Mouse (Mus musculus) MEL (cell line): Measurements from ENCODE around the gene Cox20. TPM values are rescaled to one million over a fixed set of nuclear protein-coding genes. Genes with fewer than 3 reads are reported as not detected.

Experiments used
- DNase-seq: peaks from one replicate; pipeline ENCODE4 v3.0.0; 2011; ENCODE audit warnings: low read depth, low spot score
- H3K27ac ChIP-seq: 2 replicates; pipeline ENCODE4 v1.5.1; 2012; ENCODE audit warnings: low read depth, mild to moderate bottlenecking, control low read depth, low read length, moderate library complexity; ENCODE audit not compliant: control insufficient read depth
- H3K27me3 ChIP-seq, 2 experiments: fragments of 150-350 bp in 1 of 2; sonication (generic) in 1 of 2; 2 replicates each; pipeline ENCODE4 v1.6.1; 2012; ENCODE audit warnings: low read length in 2 of 2, mild to moderate bottlenecking in 2 of 2, improper control_type of control experiment in 1 of 2, moderate library complexity in 1 of 2; ENCODE audit not compliant: insufficient read depth in 2 of 2, control insufficient read depth in 1 of 2
- H3K36me3 ChIP-seq, 2 experiments: 2 replicates each; pipeline ENCODE4 v1.6.1; 2012 to 2014; ENCODE audit warnings: low read length in 2 of 2, improper control_type of control experiment in 1 of 2, inconsistent platforms in 1 of 2, mild to moderate bottlenecking in 1 of 2; ENCODE audit not compliant: insufficient read depth in 2 of 2, control insufficient read depth in 1 of 2
- H3K4me1 ChIP-seq, 2 experiments: fragments of 150-350 bp in 1 of 2; sonication (generic) in 1 of 2; 2 replicates each; pipeline ENCODE4 v1.6.1; 2012; ENCODE audit warnings: low read length in 2 of 2, improper control_type of control experiment in 1 of 2, mild to moderate bottlenecking in 1 of 2; ENCODE audit not compliant: insufficient read depth in 2 of 2, control insufficient read depth in 1 of 2
- H3K4me3 ChIP-seq, 2 experiments: fragments of 150-350 bp in 1 of 2; sonication (generic) in 1 of 2; 2 replicates each; pipeline ENCODE4 v1.5.1; 2012; ENCODE audit warnings: low read depth in 2 of 2, low read length in 2 of 2, mild to moderate bottlenecking in 2 of 2, moderate library complexity in 2 of 2, control low read depth in 1 of 2, improper control_type of control experiment in 1 of 2; ENCODE audit not compliant: control insufficient read depth in 1 of 2, insufficient read depth in 1 of 2
- H3K79me2 ChIP-seq: 2 replicates; pipeline ENCODE4 v1.6.1; 2012; ENCODE audit warnings: mild to moderate bottlenecking, low read length, moderate library complexity; ENCODE audit not compliant: control insufficient read depth, poor library complexity, insufficient read depth
- H3K9ac ChIP-seq: 2 replicates; pipeline ENCODE4 v1.6.1; 2012; ENCODE audit warnings: low read depth, mild to moderate bottlenecking, control low read depth, low read length, moderate library complexity; ENCODE audit not compliant: control insufficient read depth, poor library complexity, severe bottlenecking
- H3K9me3 ChIP-seq: fragments of 150-350 bp; sonication (generic); replicated peaks from 2 replicates; pipeline ENCODE4 v1.6.1; 2012; ENCODE audit warnings: mild to moderate bottlenecking, low read length, improper control_type of control experiment, moderate library complexity; ENCODE audit not compliant: insufficient read depth
- BHLHE40 ChIP-seq: IDR thresholded peaks from 2 replicates; pipeline ENCODE4 v1.6.1; 2012; ENCODE audit warnings: low read depth, mild to moderate bottlenecking, inconsistent platforms, low read length, improper control_type of control experiment, borderline replicate concordance
- CHD1 ChIP-seq: IDR thresholded peaks from 2 replicates; pipeline ENCODE4 v1.6.1; 2012; ENCODE audit warnings: low read depth, mild to moderate bottlenecking, inconsistent platforms, low read length, improper control_type of control experiment
- CHD2 ChIP-seq: IDR thresholded peaks from 2 replicates; pipeline ENCODE4 v1.6.1; 2011; ENCODE audit warnings: low read length, improper control_type of control experiment
- CTCF ChIP-seq, 3 experiments: IDR thresholded peaks in 2 of 3; conservative IDR thresholded peaks in 1 of 3; 2 replicates each; pipeline ENCODE4 v1.5.1; 2011 to 2012; ENCODE audit warnings: low read length in 3 of 3, low read depth in 2 of 3, mild to moderate bottlenecking in 2 of 3, improper control_type of control experiment in 1 of 3, inconsistent platforms in 1 of 3, mixed read lengths in 1 of 3, moderate library complexity in 1 of 3; ENCODE audit not compliant: control insufficient read depth in 1 of 3, insufficient read depth in 1 of 3, poor library complexity in 1 of 3, severe bottlenecking in 1 of 3
- E2F4 ChIP-seq: IDR thresholded peaks from 2 replicates; pipeline ENCODE4 v1.6.1; 2011; ENCODE audit warnings: low read depth, low read length, improper control_type of control experiment, borderline replicate concordance
- GABPA ChIP-seq: IDR thresholded peaks from 2 replicates; pipeline ENCODE4 v1.6.1; 2012; ENCODE audit warnings: low read depth, mild to moderate bottlenecking, inconsistent platforms, low read length, improper control_type of control experiment, moderate library complexity
- GATA1 ChIP-seq: IDR thresholded peaks from 2 replicates; pipeline ENCODE4 v1.6.1; 2011; ENCODE audit warnings: low read depth, low read length, improper control_type of control experiment
- HCFC1 ChIP-seq: IDR thresholded peaks from 2 replicates; pipeline ENCODE4 v1.6.1; 2012; ENCODE audit warnings: low read depth, mild to moderate bottlenecking, inconsistent platforms, low read length, improper control_type of control experiment, moderate library complexity
- MAFK ChIP-seq: IDR thresholded peaks from 2 replicates; pipeline ENCODE4 v1.6.1; 2011; ENCODE audit warnings: low read depth, mild to moderate bottlenecking, low read length, improper control_type of control experiment, borderline replicate concordance
- MAX ChIP-seq: IDR thresholded peaks from 2 replicates; pipeline ENCODE4 v1.6.1; 2011; ENCODE audit warnings: low read length, improper control_type of control experiment
- MAZ ChIP-seq: IDR thresholded peaks from 2 replicates; pipeline ENCODE4 v1.6.1; 2012; ENCODE audit warnings: low read depth, mild to moderate bottlenecking, inconsistent platforms, low read length, improper control_type of control experiment
- MYB ChIP-seq: IDR thresholded peaks from 2 replicates; pipeline ENCODE4 v1.6.1; 2011; ENCODE audit warnings: mild to moderate bottlenecking, low read depth, low read length, improper control_type of control experiment
- NELFE ChIP-seq: IDR thresholded peaks from 2 replicates; pipeline ENCODE4 v1.6.1; 2011; ENCODE audit warnings: low read depth, low read length, improper control_type of control experiment
- NRF1 ChIP-seq: IDR thresholded peaks from 2 replicates; pipeline ENCODE4 v1.6.1; 2014; ENCODE audit warnings: low read depth, mild to moderate bottlenecking, inconsistent platforms, low read length, improper control_type of control experiment, moderate library complexity; ENCODE audit not compliant: poor library complexity, insufficient read depth, severe bottlenecking
- POLR2A ChIP-seq, 2 experiments: IDR thresholded peaks; 2 replicates each; pipeline ENCODE4 v1.6.1; 2011 to 2012; ENCODE audit warnings: low read length in 2 of 2, mild to moderate bottlenecking in 2 of 2, control low read depth in 1 of 2, improper control_type of control experiment in 1 of 2, low read depth in 1 of 2, moderate library complexity in 1 of 2; ENCODE audit not compliant: control insufficient read depth in 1 of 2, insufficient read depth in 1 of 2, poor library complexity in 1 of 2
- POLR2AphosphoS2 ChIP-seq: IDR thresholded peaks from 2 replicates; pipeline ENCODE4 v1.6.1; 2011; ENCODE audit warnings: low read length, improper control_type of control experiment
- POLR2AphosphoS5 ChIP-seq: IDR thresholded peaks from 2 replicates; pipeline ENCODE4 v1.6.1; 2012; ENCODE audit warnings: low read depth, borderline replicate concordance, mild to moderate bottlenecking, inconsistent platforms, low read length, moderate library complexity, mixed read lengths
- RCOR1 ChIP-seq: IDR thresholded peaks from 2 replicates; pipeline ENCODE4 v1.6.1; 2012; ENCODE audit warnings: low read depth, mild to moderate bottlenecking, inconsistent platforms, low read length, improper control_type of control experiment
- SMC3 ChIP-seq: IDR thresholded peaks from 2 replicates; pipeline ENCODE4 v1.6.1; 2011; ENCODE audit warnings: low read depth, low read length, improper control_type of control experiment
- TBP ChIP-seq: IDR thresholded peaks from 2 replicates; pipeline ENCODE4 v1.8.0; 2011; ENCODE audit warnings: low read depth, low read length, improper control_type of control experiment
- TCF12 ChIP-seq: IDR thresholded peaks from 2 replicates; pipeline ENCODE4 v1.6.1; 2014; ENCODE audit warnings: low read depth, mild to moderate bottlenecking, inconsistent platforms, low read length, improper control_type of control experiment, moderate library complexity
- USF1 ChIP-seq: IDR thresholded peaks from 2 replicates; pipeline ENCODE4 v1.6.1; 2014; ENCODE audit warnings: low read depth, mild to moderate bottlenecking, inconsistent platforms, low read length, improper control_type of control experiment, moderate library complexity
- ZC3H11A ChIP-seq: IDR thresholded peaks from 2 replicates; pipeline ENCODE4 v1.6.1; 2012; ENCODE audit warnings: low read depth, mild to moderate bottlenecking, inconsistent platforms, low read length, improper control_type of control experiment
- ZKSCAN1 ChIP-seq: IDR thresholded peaks from 2 replicates; pipeline ENCODE4 v1.6.1; 2012; ENCODE audit warnings: low read depth, mild to moderate bottlenecking, inconsistent platforms, low read length, improper control_type of control experiment, moderate library complexity
- ZMIZ1 ChIP-seq: IDR thresholded peaks from 2 replicates; pipeline ENCODE4 v1.6.1; 2012; ENCODE audit warnings: low read depth, mild to moderate bottlenecking, inconsistent platforms, low read length, improper control_type of control experiment, moderate library complexity
- ZNF384 ChIP-seq: IDR thresholded peaks from 2 replicates; pipeline ENCODE4 v1.6.1; 2012; ENCODE audit warnings: low read depth, mild to moderate bottlenecking, inconsistent platforms, low read length, improper control_type of control experiment
- polyA plus RNA-seq, 2 experiments: library from polyadenylated mRNA; stranded (reverse) in 1 of 2; unstranded in 1 of 2; fragments of >175 nt in 1 of 2; fragments of >200 nt in 1 of 2; gene quantifications; 2 replicates each; pipeline versions ENCODE4 v1.2.1 to v1.2.4; 2012; ENCODE audit warnings: low replicate concordance in 2 of 2, low read depth in 1 of 2; ENCODE audit not compliant: insufficient read length in 2 of 2, insufficient read depth in 1 of 2, missing spikeins in 1 of 2
- total RNA-seq: library from RNA; depleted of rRNA; stranded (reverse); fragments of 300-350 nt; gene quantifications from 2 replicates; pipeline ENCODE4 v1.2.3, GENCODE M21; 2012

The Cox20 gene
- total and polyA plus RNA-seq, 3 experiments, result 24.3 to 27.3 TPM; not detected in 1

- Histone ChIP-seq H3K9me3 (no peaks in the 10 kb centered on the region), H3K79me2 (peaks cover 28% of the 10 kb centered on the region), H3K36me3 (peaks cover 7 to 11% of the 10 kb centered on the region in 2 experiments), H3K9ac (no peak overlapping the region), H3K27me3 (no peaks in the 10 kb centered on the region), H3K4me1 (peaks cover 3 to 8% of the 10 kb centered on the region in 2 experiments; a peak in 2 of 4 replicates), H3K27ac (no peak overlapping the region), H3K4me3 (no peak overlapping the region)
- DNase-seq, result no peak
- TF ChIP-seq MAZ, result no peak
- no peak for TF ChIP-seq NELFE
- TF ChIP-seq ZKSCAN1, result no peak
- TF ChIP-seq ZNF384, result no peak
- TF ChIP-seq POLR2AphosphoS5, result no peak
- no peak for TF ChIP-seq BHLHE40
- no peak for TF ChIP-seq CHD2
- TF ChIP-seq GATA1, result no peak
- no peak for TF ChIP-seq POLR2AphosphoS2
- no peak for TF ChIP-seq GABPA
- TF ChIP-seq TBP, result no peak
- no peak for TF ChIP-seq RCOR1
- no peak for TF ChIP-seq TCF12
- TF ChIP-seq MAFK, result no peak
- TF ChIP-seq CTCF (IDR thresholded peaks at IDR 0.05 in 2 of 3, conservative IDR thresholded peaks at IDR 0.05 in 1 of 3; ENCODE audit: control insufficient read depth in 1 of 3, insufficient read depth in 1 of 3, low read depth in 2 of 3, low read length in 3 of 3, poor library complexity in 1 of 3, severe bottlenecking in 1 of 3), result no peak
- TF ChIP-seq ZMIZ1, result no peak
- TF ChIP-seq SMC3, result no peak
Observed at GRCm38 (mm10) chr1:178340213-178340612, 21.3 kb downstream of the Cox20 start.

GRCm38 (mm10) chr1:178341435-178341834 is 22.5 kb downstream of the Cox20 start:
- no peak overlapping the region for H3K27ac ChIP-seq
- peaks cover 0 to 11% of the 10 kb centered on the region in 2 experiments; a peak in 2 of 4 replicates for H3K36me3 ChIP-seq
- DNase-seq, result no peak
- no peak overlapping the region for H3K9ac ChIP-seq
- H3K9me3 ChIP-seq, result no peaks in the 10 kb centered on the region
- TF ChIP-seq E2F4 (no peak), HCFC1 (no peak), SMC3 (no peak), CHD1 (no peak), BHLHE40 (no peak), ZC3H11A (no peak), NRF1 (no peak), MAX (no peak), POLR2A (IDR thresholded peaks at IDR 0.05; ENCODE audit: control insufficient read depth in 1 of 2, insufficient read depth in 1 of 2, low read depth in 1 of 2, low read length in 2 of 2, poor library complexity in 1 of 2) (no peak), MYB (no peak), CTCF (IDR thresholded peaks at IDR 0.05 in 2 of 3, conservative IDR thresholded peaks at IDR 0.05 in 1 of 3; ENCODE audit: control insufficient read depth in 1 of 3, insufficient read depth in 1 of 3, low read depth in 2 of 3, low read length in 3 of 3, poor library complexity in 1 of 3, severe bottlenecking in 1 of 3) (no peak), USF1 (no peak), MAZ (no peak)
- peaks cover 3 to 8% of the 10 kb centered on the region in 2 experiments; a peak in 2 of 4 replicates for H3K4me1 ChIP-seq
- no peak overlapping the region for H3K4me3 ChIP-seq
- peaks cover 17% of the 10 kb centered on the region for H3K79me2 ChIP-seq
- H3K27me3 ChIP-seq, result no peaks in the 10 kb centered on the region
